Mouse (Mus musculus) neural tube, embryonic 14.5 days (tissue): ENCODE results near the gene Gas7. TPM values are rescaled to one million over a fixed set of nuclear protein-coding genes. Genes with fewer than 3 reads are reported as not detected.

Experiments used
- ATAC-seq: fragments of 200-750 bp; cut with Nextera tagmentation; 2 replicates; pipeline ENCODE4 v1.8.0; 2017; ENCODE audit warnings: low read depth, mild to moderate bottlenecking, moderate TSS enrichment, moderate library complexity
- H3K27ac ChIP-seq: fragments of 300-500 bp; sonication (generic); 2 replicates; pipeline ENCODE4 v1.5.1; 2014; ENCODE audit warnings: low read depth, mild to moderate bottlenecking, control low read depth, low read length, moderate library complexity, mixed read lengths
- H3K27me3 ChIP-seq: fragments of 300-500 bp; sonication (generic); 2 replicates; pipeline ENCODE4 v1.6.1; 2014; ENCODE audit warnings: low read length; ENCODE audit not compliant: control insufficient read depth, insufficient read depth
- H3K36me3 ChIP-seq: fragments of 300-500 bp; sonication (generic); 2 replicates; pipeline ENCODE4 v1.6.1; 2014; ENCODE audit warnings: low read length, mixed read lengths; ENCODE audit not compliant: control insufficient read depth, insufficient read depth
- H3K4me1 ChIP-seq: fragments of 300-500 bp; sonication (generic); 2 replicates; pipeline ENCODE4 v1.6.1; 2014; ENCODE audit warnings: low read length; ENCODE audit not compliant: control insufficient read depth, insufficient read depth
- H3K4me2 ChIP-seq: fragments of 300-500 bp; sonication (generic); 2 replicates; pipeline ENCODE4 v1.6.1; 2014; ENCODE audit warnings: mild to moderate bottlenecking, low read depth, low read length, control low read depth
- H3K4me3 ChIP-seq: fragments of 300-500 bp; sonication (generic); 2 replicates; pipeline ENCODE4 v1.5.1; 2014; ENCODE audit warnings: low read depth, low read length, control low read depth, mixed read lengths
- H3K9ac ChIP-seq: fragments of 300-500 bp; sonication (generic); replicated peaks from 2 replicates; pipeline ENCODE4 v1.6.1; 2014; ENCODE audit warnings: low read depth, mild to moderate bottlenecking, control low read depth, low read length, mixed read lengths
- H3K9me3 ChIP-seq: fragments of 300-500 bp; sonication (generic); 2 replicates; pipeline ENCODE4 v1.6.1; 2016; ENCODE audit warnings: low read length; ENCODE audit not compliant: control insufficient read depth
- WGBS: fragments of 180-500 bp; shearing (Covaris S2); extraction: QIAGEN DNeasy Blood & Tissue Kit; methylation state at CpG from one replicate; pipeline ENCODE4 v1.1.7; 2014; 5-methylcytosine and 5-hydroxymethylcytosine counted together
- polyA plus RNA-seq: library from polyadenylated mRNA; unstranded; fragments of >200 nt; fragmentation: Nextera tagmentation; extraction: Ambion mirVana; gene quantifications from 2 replicates; pipeline ENCODE4 v1.2.1, GENCODE M21; 2014

The Gas7 gene
- polyA plus RNA-seq, 1 experiment from 2014 or later, result 22.1 TPM

GRCm38 (mm10) chr11:67628522-67628921, 173.3 kb downstream of the Gas7 start:
- ATAC-seq, result no peak
- Histone ChIP-seq H3K4me3 (no peak overlapping the region), H3K27ac (no peak overlapping the region), H3K36me3 (no peaks in the 10 kb centered on the region), H3K4me1 (no peaks in the 10 kb centered on the region), H3K9ac (no peak overlapping the region), H3K27me3 (no peaks in the 10 kb centered on the region), H3K4me2 (no peak overlapping the region), H3K9me3 (no peaks in the 10 kb centered on the region)
- 77% methylated on average over 2 of the region's 2 CpGs for WGBS

DNA sequence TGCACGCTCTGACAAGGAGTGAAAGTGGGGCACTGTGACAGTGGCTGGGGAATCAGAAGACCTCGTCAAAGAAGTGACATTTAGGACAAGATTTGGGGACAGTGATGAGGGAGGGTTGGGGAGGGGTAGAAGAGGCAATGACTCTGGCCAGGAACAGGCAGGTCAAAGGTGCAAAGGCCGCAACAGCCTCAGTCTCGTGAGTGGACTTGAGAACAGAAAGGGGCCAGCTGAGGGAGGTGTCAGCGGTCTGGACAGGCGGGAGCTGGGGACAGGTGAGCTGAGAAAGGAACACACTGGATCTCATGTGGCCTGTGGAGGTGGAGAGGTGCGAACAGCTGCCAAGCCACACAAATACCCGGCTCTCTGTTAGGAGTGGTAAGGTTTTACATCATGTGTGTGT, 177.7 kb downstream of the Gas7 start:
- no peak overlapping the region for H3K4me2 ChIP-seq
- no peaks in the 10 kb centered on the region for H3K9me3 ChIP-seq
- no peaks in the 10 kb centered on the region for H3K4me1 ChIP-seq
- no peak overlapping the region for H3K27ac ChIP-seq
- no peak for ATAC-seq
- no peaks in the 10 kb centered on the region for H3K27me3 ChIP-seq
- H3K4me3 ChIP-seq, result no peak overlapping the region
- H3K36me3 ChIP-seq, result no peaks in the 10 kb centered on the region
- 79% methylated on average over 8 of the region's 8 CpGs for WGBS
- no peak overlapping the region for H3K9ac ChIP-seq

GRCm38 (mm10) chr11:67633620-67634229, 178.5 kb downstream of the Gas7 start:
- 54% methylated on average over 3 of the region's 3 CpGs for WGBS
- no peaks in the 10 kb centered on the region for H3K36me3 ChIP-seq
- H3K4me2 ChIP-seq, result no peak overlapping the region
- no peaks in the 10 kb centered on the region for H3K9me3 ChIP-seq
- no peaks in the 10 kb centered on the region for H3K27me3 ChIP-seq
- H3K4me1 ChIP-seq, result no peaks in the 10 kb centered on the region
- no peak overlapping the region for H3K27ac ChIP-seq
- no peak overlapping the region for H3K4me3 ChIP-seq
- no peak overlapping the region for H3K9ac ChIP-seq
- ATAC-seq, result no peak

DNA sequence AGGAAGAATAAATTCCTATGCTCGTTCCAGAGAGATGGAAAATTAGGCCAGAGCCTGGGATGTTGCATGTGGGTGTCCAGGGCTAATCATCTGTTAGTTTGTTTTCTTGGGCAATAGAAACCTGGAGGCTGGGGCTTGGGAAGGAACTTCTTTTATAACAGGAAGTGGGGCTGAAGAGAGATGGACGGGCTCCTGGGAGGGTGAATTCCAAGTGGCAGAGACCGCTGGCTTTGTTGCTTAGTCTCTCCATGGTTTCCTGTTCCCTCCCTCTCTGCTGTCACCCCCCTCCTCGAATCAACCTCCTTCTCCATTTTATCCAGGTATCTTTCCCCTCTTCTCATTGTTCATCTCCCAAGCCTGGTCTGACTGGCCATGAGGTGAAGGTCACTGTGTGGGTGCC, 181.0 kb downstream of the Gas7 start:
- H3K4me1 ChIP-seq, result no peaks in the 10 kb centered on the region
- H3K9me3 ChIP-seq, result no peaks in the 10 kb centered on the region
- ATAC-seq, result no peak
- no peak overlapping the region for H3K9ac ChIP-seq
- no peak overlapping the region for H3K4me2 ChIP-seq
- no peaks in the 10 kb centered on the region for H3K27me3 ChIP-seq
- 76% methylated on average over 4 of the region's 4 CpGs for WGBS
- no peaks in the 10 kb centered on the region for H3K36me3 ChIP-seq
- H3K27ac ChIP-seq, result no peak overlapping the region
- H3K4me3 ChIP-seq, result no peak overlapping the region

DNA sequence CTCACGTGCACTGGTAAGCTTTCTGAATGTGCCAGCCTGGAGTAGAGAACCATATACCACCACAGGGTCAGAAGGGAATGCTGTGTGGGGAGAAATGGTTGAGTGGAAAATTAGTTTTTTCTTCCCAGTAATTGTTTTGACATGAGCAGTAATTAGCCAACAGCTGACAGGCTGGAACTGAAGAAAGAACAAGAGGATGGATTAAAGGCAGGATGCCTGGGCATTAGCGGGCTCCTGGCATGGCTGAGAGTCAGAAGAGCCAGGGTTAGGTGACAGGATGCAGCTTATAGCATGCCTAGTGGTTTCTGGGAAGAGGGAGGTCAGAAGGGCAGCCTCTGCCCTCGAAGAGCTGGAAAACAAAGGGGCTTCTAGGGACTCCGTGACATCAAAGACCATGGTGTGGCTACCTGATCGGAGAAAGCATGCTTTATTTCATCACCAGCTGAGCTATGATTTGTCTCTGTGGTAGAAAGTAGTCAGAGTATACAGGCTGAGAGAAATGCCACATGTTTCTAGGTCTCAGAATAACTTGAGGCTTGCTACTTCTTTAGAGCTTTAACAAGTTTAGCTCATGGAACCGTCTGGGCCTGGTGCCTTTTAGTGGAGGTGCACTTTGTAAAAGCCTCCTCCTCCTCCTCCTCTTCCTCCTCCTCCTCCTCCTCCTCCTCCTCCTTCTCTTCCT, 181.8 kb downstream of the Gas7 start:
- H3K27me3 ChIP-seq, result no peaks in the 10 kb centered on the region
- H3K4me1 ChIP-seq, result no peaks in the 10 kb centered on the region
- no peaks in the 10 kb centered on the region for H3K36me3 ChIP-seq
- no peak overlapping the region for H3K4me3 ChIP-seq
- WGBS, result 53% methylated on average over 6 of the region's 6 CpGs
- H3K4me2 ChIP-seq, result no peak overlapping the region
- no peaks in the 10 kb centered on the region for H3K9me3 ChIP-seq
- no peak for ATAC-seq
- H3K27ac ChIP-seq, result no peak overlapping the region
- H3K9ac ChIP-seq, result no peak overlapping the region

GRCm38 (mm10) chr11:67638401-67638800, 183.2 kb downstream of the Gas7 start:
- no peak for ATAC-seq
- Histone ChIP-seq H3K4me2 (no peak overlapping the region), H3K9ac (no peak overlapping the region), H3K36me3 (no peaks in the 10 kb centered on the region), H3K9me3 (no peaks in the 10 kb centered on the region), H3K4me3 (no peak overlapping the region), H3K27ac (no peak overlapping the region), H3K27me3 (no peaks in the 10 kb centered on the region), H3K4me1 (no peaks in the 10 kb centered on the region)
- 58% methylated on average over 3 of the region's 3 CpGs for WGBS

GRCm38 (mm10) chr11:67640299-67640698, 185.1 kb downstream of the Gas7 start:
- Histone ChIP-seq H3K36me3 (no peaks in the 10 kb centered on the region), H3K4me3 (no peak overlapping the region), H3K9me3 (no peaks in the 10 kb centered on the region), H3K27ac (no peak overlapping the region), H3K4me1 (no peaks in the 10 kb centered on the region), H3K27me3 (no peaks in the 10 kb centered on the region), H3K4me2 (no peak overlapping the region), H3K9ac (no peak overlapping the region)
- WGBS, result 92% methylated on average over 6 of the region's 6 CpGs
- no peak for ATAC-seq

GRCm38 (mm10) chr11:67642421-67642820, 187.2 kb downstream of the Gas7 start:
- ATAC-seq, result no peak
- no peaks in the 10 kb centered on the region for H3K4me1 ChIP-seq
- H3K27ac ChIP-seq, result no peak overlapping the region

DNA sequence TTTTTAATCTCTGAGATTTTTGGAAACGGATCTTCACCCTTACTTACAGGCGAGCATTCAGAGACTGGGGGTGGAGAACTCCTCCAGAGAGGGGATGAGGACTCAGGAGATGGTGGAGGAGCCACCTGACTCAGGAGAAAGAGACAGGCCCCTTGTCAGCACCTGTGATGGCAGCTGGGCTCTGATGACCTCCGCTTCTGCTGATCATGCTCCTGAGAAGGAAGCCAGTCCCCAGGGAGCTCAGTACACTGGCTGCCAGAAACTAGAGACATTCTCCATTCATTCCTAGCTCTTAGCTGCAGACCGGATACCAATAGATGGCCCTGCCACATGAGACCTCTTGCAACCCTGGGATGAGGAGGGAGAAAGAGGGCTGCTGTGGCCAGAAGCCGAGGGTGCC, 187.6 kb downstream of the Gas7 start:
- H3K4me2 ChIP-seq, result no peak overlapping the region
- 83% methylated on average over 5 of the region's 5 CpGs for WGBS
- ATAC-seq, result no peak
- H3K4me1 ChIP-seq, result no peaks in the 10 kb centered on the region
- no peaks in the 10 kb centered on the region for H3K9me3 ChIP-seq
- H3K4me3 ChIP-seq, result no peak overlapping the region
- H3K36me3 ChIP-seq, result no peaks in the 10 kb centered on the region
- H3K27me3 ChIP-seq, result no peaks in the 10 kb centered on the region
- H3K27ac ChIP-seq, result no peak overlapping the region
- no peak overlapping the region for H3K9ac ChIP-seq

More at GRCm38 (mm10) chr11:67642421-67642820, 187.2 kb downstream of the Gas7 start:
- Histone ChIP-seq H3K27me3 (no peaks in the 10 kb centered on the region), H3K9ac (no peak overlapping the region), H3K4me3 (no peak overlapping the region), H3K36me3 (no peaks in the 10 kb centered on the region), H3K9me3 (no peaks in the 10 kb centered on the region), H3K4me2 (no peak overlapping the region)
- 97% methylated on average over 8 of the region's 8 CpGs for WGBS
